Mouse (Mus musculus): ENCODE measurements around the gene Galt. TPM values are rescaled to one million over a fixed set of nuclear protein-coding genes. Genes with fewer than 3 reads are reported as not detected.

The Galt gene
- 35.1 and 37.5 TPM in 2 replicates for polyA plus RNA-seq (2014; fragmentation: Nextera tagmentation; extraction: Ambion mirVana)

GRCm38 (mm10) chr4:41754797-41755337, at the start of gene Galt:
TSS of gene Galt (plus strand) at chr4:41755228.
- ATAC-seq (replicated peaks; ENCODE audit: insufficient number of reproducible peaks, low FRiP score, low TSS enrichment, low read depth), result 0 out of 2 replicates have a peak, but pooled peaks have one; percentile 29
- Histone ChIP-seq H3K4me3 (ENCODE audit: low read depth, low read length) (peak within 1 kb of the TSS; percentile 67), H3K27me3 (ENCODE audit: control insufficient read depth, insufficient read depth, low read length) (no peaks in the 10 kb centered on the region), H3K4me2 (ENCODE audit: low read depth, low read length) (peak within 1 kb of the TSS; percentile 88), H3K4me1 (ENCODE audit: control insufficient read depth, insufficient read depth, low read length) (no peaks in the 10 kb centered on the region), H3K9ac (replicated peaks; ENCODE audit: low read length) (peak within 1 kb of the TSS; percentile 67), H3K9me3 (replicated peaks; ENCODE audit: control insufficient read depth, low read length) (no peaks in the 10 kb centered on the region), H3K36me3 (replicated peaks; ENCODE audit: control insufficient read depth, insufficient read depth, low read depth, low read length) (no peaks in the 10 kb centered on the region), H3K27ac (replicated peaks; ENCODE audit: low read depth, low read length) (peak within 1 kb of the TSS; percentile 65)
- DNase-seq (ENCODE audit: low spot score), result no peak
- 11% methylated on average over 14 of the region's 14 CpGs for WGBS

GRCm38 (mm10) chr4:41705922-41706754, 48.9 kb upstream of the Galt start:
- no peak for DNase-seq (ENCODE audit: low spot score)
- WGBS, result 69% methylated on average over 19 of the region's 19 CpGs

GRCm38 (mm10) chr4:41707011-41707535, 48.0 kb upstream of the Galt start:
- 3% methylated on average over 13 of the region's 13 CpGs for WGBS

More at GRCm38 (mm10) chr4:41705922-41706754, 48.9 kb upstream of the Galt start:
- no peak overlapping the region for H3K4me3 ChIP-seq (ENCODE audit: low read depth, low read length)
- no peak for ATAC-seq (replicated peaks; ENCODE audit: insufficient number of reproducible peaks, low FRiP score, low TSS enrichment, low read depth)
- no peak overlapping the region for H3K4me2 ChIP-seq (ENCODE audit: low read depth, low read length)
- H3K9ac ChIP-seq (replicated peaks; ENCODE audit: low read length), result no peak overlapping the region
- H3K27me3 ChIP-seq (ENCODE audit: control insufficient read depth, insufficient read depth, low read length), result peaks cover 2% of the 10 kb centered on the region; the same call in 1 of the 2 replicates
- no peak overlapping the region for H3K27ac ChIP-seq (replicated peaks; ENCODE audit: low read depth, low read length)
- H3K9me3 ChIP-seq (replicated peaks; ENCODE audit: control insufficient read depth, low read length), result no peaks in the 10 kb centered on the region
- H3K4me1 ChIP-seq (ENCODE audit: control insufficient read depth, insufficient read depth, low read length), result peaks cover 6% of the 10 kb centered on the region
- H3K36me3 ChIP-seq (replicated peaks; ENCODE audit: control insufficient read depth, insufficient read depth, low read depth, low read length), result no peaks in the 10 kb centered on the region

GRCm38 (mm10) chr4:41708192-41708745, 46.8 kb upstream of the Galt start:
- Histone ChIP-seq H3K4me1 (ENCODE audit: control insufficient read depth, insufficient read depth, low read length) (peaks cover 15% of the 10 kb centered on the region), H3K27ac (replicated peaks; ENCODE audit: low read depth, low read length) (no peak overlapping the region), H3K36me3 (replicated peaks; ENCODE audit: control insufficient read depth, insufficient read depth, low read depth, low read length) (no peaks in the 10 kb centered on the region), H3K4me2 (ENCODE audit: low read depth, low read length) (no peak overlapping the region), H3K4me3 (ENCODE audit: low read depth, low read length) (no peak overlapping the region), H3K27me3 (ENCODE audit: control insufficient read depth, insufficient read depth, low read length) (peaks cover 2% of the 10 kb centered on the region; the same call in 1 of the 2 replicates), H3K9me3 (replicated peaks; ENCODE audit: control insufficient read depth, low read length) (no peaks in the 10 kb centered on the region), H3K9ac (replicated peaks; ENCODE audit: low read length) (no peak overlapping the region)
- DNase-seq (ENCODE audit: low spot score), result peak; percentile 87
- no peak for ATAC-seq (replicated peaks; ENCODE audit: insufficient number of reproducible peaks, low FRiP score, low TSS enrichment, low read depth)
- 40% methylated on average over 8 of the region's 8 CpGs for WGBS

More at GRCm38 (mm10) chr4:41707011-41707535, 48.0 kb upstream of the Galt start:
- no peak overlapping the region for H3K4me3 ChIP-seq (ENCODE audit: low read depth, low read length)
- H3K4me2 ChIP-seq (ENCODE audit: low read depth, low read length), result 0 out of 2 replicates have a peak overlapping the region, but pooled peaks have one; percentile 8
- peak; percentile 85 for DNase-seq (ENCODE audit: low spot score)
- H3K9me3 ChIP-seq (replicated peaks; ENCODE audit: control insufficient read depth, low read length), result no peaks in the 10 kb centered on the region
- peaks cover 9% of the 10 kb centered on the region for H3K4me1 ChIP-seq (ENCODE audit: control insufficient read depth, insufficient read depth, low read length)
- peaks cover 2% of the 10 kb centered on the region; the same call in 1 of the 2 replicates for H3K27me3 ChIP-seq (ENCODE audit: control insufficient read depth, insufficient read depth, low read length)
- no peak overlapping the region for H3K9ac ChIP-seq (replicated peaks; ENCODE audit: low read length)
- no peaks in the 10 kb centered on the region for H3K36me3 ChIP-seq (replicated peaks; ENCODE audit: control insufficient read depth, insufficient read depth, low read depth, low read length)
- peak; percentile 58 for ATAC-seq (replicated peaks; ENCODE audit: insufficient number of reproducible peaks, low FRiP score, low TSS enrichment, low read depth)
- no peak overlapping the region for H3K27ac ChIP-seq (replicated peaks; ENCODE audit: low read depth, low read length)

GRCm38 (mm10) chr4:41710229-41710628, 44.8 kb upstream of the Galt start:
- H3K4me3 ChIP-seq (ENCODE audit: low read depth, low read length), result no peak overlapping the region
- H3K4me2 ChIP-seq (ENCODE audit: low read depth, low read length), result no peak overlapping the region
- H3K9me3 ChIP-seq (replicated peaks; ENCODE audit: control insufficient read depth, low read length), result no peaks in the 10 kb centered on the region
- WGBS, result 68% methylated on average over 4 of the region's 4 CpGs
- ATAC-seq (replicated peaks; ENCODE audit: insufficient number of reproducible peaks, low FRiP score, low TSS enrichment, low read depth), result no peak
- peaks cover 13% of the 10 kb centered on the region for H3K4me1 ChIP-seq (ENCODE audit: control insufficient read depth, insufficient read depth, low read length)
- peaks cover 2% of the 10 kb centered on the region; the same call in 1 of the 2 replicates for H3K27me3 ChIP-seq (ENCODE audit: control insufficient read depth, insufficient read depth, low read length)
- no peaks in the 10 kb centered on the region for H3K36me3 ChIP-seq (replicated peaks; ENCODE audit: control insufficient read depth, insufficient read depth, low read depth, low read length)
- DNase-seq (ENCODE audit: low spot score), result no peak
- no peak overlapping the region for H3K27ac ChIP-seq (replicated peaks; ENCODE audit: low read depth, low read length)
- no peak overlapping the region for H3K9ac ChIP-seq (replicated peaks; ENCODE audit: low read length)

GRCm38 (mm10) chr4:41711705-41712375, 43.2 kb upstream of the Galt start:
- DNase-seq (ENCODE audit: low spot score) (no peak), ATAC-seq (replicated peaks; ENCODE audit: insufficient number of reproducible peaks, low FRiP score, low TSS enrichment, low read depth) (no peak)
- Histone ChIP-seq H3K4me1 (ENCODE audit: control insufficient read depth, insufficient read depth, low read length) (peaks cover 11% of the 10 kb centered on the region; the same call in 1 of the 2 replicates), H3K9me3 (replicated peaks; ENCODE audit: control insufficient read depth, low read length) (no peaks in the 10 kb centered on the region), H3K36me3 (replicated peaks; ENCODE audit: control insufficient read depth, insufficient read depth, low read depth, low read length) (no peaks in the 10 kb centered on the region), H3K9ac (replicated peaks; ENCODE audit: low read length) (peak overlapping the region; percentile 97; the same call in 1 of the 2 replicates), H3K4me2 (ENCODE audit: low read depth, low read length) (peak overlapping the region; percentile 80), H3K27ac (replicated peaks; ENCODE audit: low read depth, low read length) (no peak overlapping the region), H3K4me3 (ENCODE audit: low read depth, low read length) (peak overlapping the region; percentile 79), H3K27me3 (ENCODE audit: control insufficient read depth, insufficient read depth, low read length) (no peaks in the 10 kb centered on the region)
- 84% methylated on average over 16 of the region's 16 CpGs for WGBS

GRCm38 (mm10) chr4:41712421-41713196, 42.4 kb upstream of the Galt start:
- ATAC-seq (replicated peaks; ENCODE audit: insufficient number of reproducible peaks, low FRiP score, low TSS enrichment, low read depth), result peak; percentile 6; the same call in 1 of the 2 replicates

More at GRCm38 (mm10) chr4:41712421-41713196, 42.4 kb upstream of the Galt start:
- H3K4me2 ChIP-seq (ENCODE audit: low read depth, low read length), result peak overlapping the region; percentile 80
- peak overlapping the region; percentile 97 for H3K9ac ChIP-seq (replicated peaks; ENCODE audit: low read length)
- peak overlapping the region; percentile 23; the same call in 1 of the 2 replicates for H3K27ac ChIP-seq (replicated peaks; ENCODE audit: low read depth, low read length)
- peak overlapping the region; percentile 79 for H3K4me3 ChIP-seq (ENCODE audit: low read depth, low read length)
- no peaks in the 10 kb centered on the region for H3K36me3 ChIP-seq (replicated peaks; ENCODE audit: control insufficient read depth, insufficient read depth, low read depth, low read length)
- WGBS, result 49% methylated on average over 31 of the region's 31 CpGs
- peaks cover 11% of the 10 kb centered on the region; the same call in 1 of the 2 replicates for H3K4me1 ChIP-seq (ENCODE audit: control insufficient read depth, insufficient read depth, low read length)
- H3K27me3 ChIP-seq (ENCODE audit: control insufficient read depth, insufficient read depth, low read length), result no peaks in the 10 kb centered on the region
- H3K9me3 ChIP-seq (replicated peaks; ENCODE audit: control insufficient read depth, low read length), result no peaks in the 10 kb centered on the region
- DNase-seq (ENCODE audit: low spot score), result no peak
